Mouse (Mus musculus) limb, embryonic 12.5 days (tissue): ENCODE results near the gene Gjb3. TPM values are rescaled to one million over a fixed set of nuclear protein-coding genes. Genes with fewer than 3 reads are reported as not detected.
A peak's percentile ranks its signal among the peaks of the same experiment; 100 is the strongest.

Experiments
- ATAC-seq: fragments of 200-750 bp; cut with Nextera tagmentation; 2 replicates; pipeline ENCODE4 v1.8.0; 2017; ENCODE audit warnings: low read depth, moderate TSS enrichment; ENCODE audit not compliant: insufficient number of reproducible peaks, insufficient read depth, low FRiP score, low TSS enrichment
- H3K27ac ChIP-seq: fragments of 300-500 bp; sonication (generic); 2 replicates; pipeline ENCODE4 v1.5.1; 2016; ENCODE audit warnings: mild to moderate bottlenecking, moderate library complexity
- H3K27me3 ChIP-seq: fragments of 300-500 bp; sonication (generic); 2 replicates; pipeline ENCODE4 v1.6.1; 2016; ENCODE audit warnings: mild to moderate bottlenecking, moderate library complexity
- H3K36me3 ChIP-seq: fragments of 300-500 bp; sonication (generic); 2 replicates; pipeline ENCODE4 v1.6.1; 2016; ENCODE audit warnings: mild to moderate bottlenecking, moderate library complexity
- H3K4me1 ChIP-seq: fragments of 300-500 bp; sonication (generic); replicated peaks from 2 replicates; pipeline ENCODE4 v1.6.1; 2016
- H3K4me2 ChIP-seq: fragments of 300-500 bp; sonication (generic); 2 replicates; pipeline ENCODE4 v1.6.1; 2016; ENCODE audit warnings: mild to moderate bottlenecking, moderate library complexity
- H3K4me3 ChIP-seq: fragments of 300-500 bp; sonication (generic); replicated peaks from 2 replicates; pipeline ENCODE4 v1.5.1; 2016; ENCODE audit warnings: mild to moderate bottlenecking
- H3K9ac ChIP-seq: fragments of 300-500 bp; sonication (generic); replicated peaks from 2 replicates; pipeline ENCODE4 v1.6.1; 2016; ENCODE audit warnings: mild to moderate bottlenecking, moderate library complexity
- H3K9me3 ChIP-seq: fragments of 300-500 bp; sonication (generic); 2 replicates; pipeline ENCODE4 v1.6.1; 2016; ENCODE audit warnings: mild to moderate bottlenecking, moderate library complexity
- WGBS: fragments of 180-500 bp; shearing (Covaris S2); methylation state at CpG from one replicate; pipeline ENCODE4 v1.1.7; 2016; 5-methylcytosine and 5-hydroxymethylcytosine counted together
- polyA plus RNA-seq: library from polyadenylated mRNA; unstranded; fragments of >200 nt; fragmentation: Nextera tagmentation; extraction: Ambion mirVana; gene quantifications from 2 replicates; pipeline ENCODE4 v1.2.1, GENCODE M21; 2016

Gene Gjb3
- polyA plus RNA-seq, 1 experiment from 2014 or later = 4.3 TPM

GRCm38 (mm10) chr4:127363331-127363730, 32.7 kb upstream of the Gjb3 start:
- no peaks in the 10 kb centered on the region for H3K36me3 ChIP-seq
- no peak overlapping the region for H3K9ac ChIP-seq
- H3K4me3 ChIP-seq = no peak overlapping the region
- H3K4me2 ChIP-seq = no peak overlapping the region
- peaks cover 20% of the 10 kb centered on the region for H3K4me1 ChIP-seq
- 63% methylated on average over 4 of the region's 4 CpGs for WGBS
- ATAC-seq = no peak
- peaks cover 13% of the 10 kb centered on the region for H3K27me3 ChIP-seq
- no peak overlapping the region for H3K27ac ChIP-seq
- H3K9me3 ChIP-seq = no peaks in the 10 kb centered on the region

DNA sequence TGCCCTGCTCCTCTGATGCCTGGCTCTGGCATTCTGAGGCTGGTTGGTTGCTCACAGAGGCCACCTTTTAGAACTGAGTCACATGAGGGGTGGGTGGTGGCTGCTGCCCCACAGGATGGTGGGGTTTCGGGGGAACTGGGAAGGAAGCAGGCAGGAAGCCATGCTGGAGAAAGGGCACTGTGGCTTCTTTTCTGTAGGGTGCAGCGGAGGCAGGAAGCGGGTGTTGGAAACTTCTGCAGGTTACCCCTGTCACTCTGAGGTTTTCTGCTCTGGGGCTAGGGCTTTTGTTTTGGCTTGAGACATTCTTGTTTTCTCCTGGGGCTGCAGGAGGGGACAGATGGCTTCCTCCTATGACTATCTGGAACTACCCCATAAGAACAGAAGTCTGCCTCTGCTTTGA, 31.9 kb upstream of the Gjb3 start:
- Histone ChIP-seq H3K9ac (no peak overlapping the region), H3K27me3 (peaks cover 13% of the 10 kb centered on the region), H3K4me2 (no peak overlapping the region), H3K4me1 (peaks cover 25% of the 10 kb centered on the region), H3K36me3 (no peaks in the 10 kb centered on the region), H3K4me3 (no peak overlapping the region), H3K27ac (no peak overlapping the region), H3K9me3 (no peaks in the 10 kb centered on the region)
- ATAC-seq = no peak
- whole genome bisulfite sequencing = 98% methylated on average over 3 of the region's 3 CpGs

- 17% methylated on average over 5 of the region's 5 CpGs for WGBS
These were observed 27.4 kb upstream of the Gjb3 start, which contains the start of gene Gjb5 for GRCm38 (mm10) chr4:127358018-127358417. Gjb5 (minus strand) TSS chr4:127358181.

DNA sequence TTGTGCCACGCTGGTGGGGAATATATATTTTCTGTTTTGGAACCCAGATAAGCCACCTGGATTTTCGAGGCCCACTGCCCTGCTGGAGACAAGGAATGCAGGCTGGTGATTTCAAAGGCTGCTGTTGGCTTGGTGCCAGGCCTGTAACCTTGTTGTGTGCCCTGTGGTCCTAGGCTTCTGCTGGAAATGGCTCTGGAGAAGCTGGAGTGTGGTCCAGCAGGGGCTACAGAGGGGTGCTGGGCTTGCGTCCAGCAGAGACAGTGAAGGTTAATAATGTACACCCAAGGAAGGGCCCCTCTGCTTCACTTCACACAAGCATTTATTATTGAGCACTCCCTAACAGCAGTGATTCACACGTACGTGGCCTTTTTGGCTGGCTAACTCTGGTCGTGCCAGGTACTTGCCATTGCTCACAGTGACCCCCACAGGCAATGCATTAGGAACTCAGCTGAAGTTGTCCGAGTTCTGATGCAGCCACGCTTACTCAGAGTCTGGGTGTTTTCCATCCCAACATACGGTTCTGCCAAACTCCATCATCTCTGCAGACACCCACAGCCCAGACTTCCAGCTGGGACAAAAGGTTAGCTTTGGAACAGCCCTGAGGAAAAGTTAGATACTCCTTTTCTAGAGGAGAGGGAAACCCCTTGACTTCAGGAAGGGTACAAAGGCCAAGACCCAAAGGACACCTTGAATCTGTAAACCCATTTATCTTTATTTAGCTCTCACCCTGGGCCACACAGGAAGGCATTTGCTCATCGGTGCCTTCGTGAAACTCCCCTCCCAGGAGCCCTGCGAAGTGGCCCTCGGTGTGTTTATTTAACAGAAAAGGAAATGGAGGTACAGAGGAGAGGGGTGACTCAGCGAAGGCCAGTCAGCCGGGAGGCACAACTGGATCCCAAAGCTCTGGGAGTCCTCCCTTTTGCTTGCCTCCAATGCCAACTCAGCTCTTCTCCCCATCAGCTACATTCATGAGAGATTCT, 24.2 kb upstream of the Gjb3 start:
- H3K9ac ChIP-seq = no peak overlapping the region
- peaks cover 29% of the 10 kb centered on the region for H3K4me1 ChIP-seq
- no peak overlapping the region for H3K4me2 ChIP-seq
- H3K4me3 ChIP-seq = no peak overlapping the region
- H3K9me3 ChIP-seq = no peaks in the 10 kb centered on the region
- H3K36me3 ChIP-seq = no peaks in the 10 kb centered on the region
- peaks cover 13% of the 10 kb centered on the region for H3K27me3 ChIP-seq
- WGBS = 59% methylated on average over 15 of the region's 15 CpGs
- ATAC-seq = no peak
- no peak overlapping the region for H3K27ac ChIP-seq

More at GRCm38 (mm10) chr4:127358018-127358417, 27.4 kb upstream of the Gjb3 start, which contains the start of gene Gjb5:
- no peak within 1 kb of the TSS for H3K27ac ChIP-seq
- no peaks in the 10 kb centered on the region for H3K9me3 ChIP-seq
- 0 out of 2 replicates have a peak within 1 kb of the TSS, but pooled peaks have one; percentile 2 for H3K4me3 ChIP-seq
- H3K36me3 ChIP-seq = no peaks in the 10 kb centered on the region
- peaks cover 16% of the 10 kb centered on the region for H3K27me3 ChIP-seq
- peak within 1 kb of the TSS; percentile 35 for H3K4me2 ChIP-seq
- H3K9ac ChIP-seq = no peak within 1 kb of the TSS
- peaks cover 32% of the 10 kb centered on the region for H3K4me1 ChIP-seq
- ATAC-seq = no peak

GRCm38 (mm10) chr4:127353951-127354438, 23.4 kb upstream of the Gjb3 start, which contains the start of gene Gjb4:
Gjb4 (minus strand) TSS chr4:127354081.
- Histone ChIP-seq H3K9me3 (no peaks in the 10 kb centered on the region), H3K9ac (no peak within 1 kb of the TSS), H3K27me3 (peaks cover 5% of the 10 kb centered on the region; the same call in 1 of the 2 replicates), H3K4me1 (peaks cover 27% of the 10 kb centered on the region), H3K4me3 (no peak within 1 kb of the TSS), H3K27ac (0 out of 2 replicates have a peak within 1 kb of the TSS, but pooled peaks have one; percentile 4), H3K36me3 (no peaks in the 10 kb centered on the region), H3K4me2 (no peak within 1 kb of the TSS)
- no peak for ATAC-seq
- 61% methylated on average over 8 of the region's 8 CpGs for WGBS

DNA sequence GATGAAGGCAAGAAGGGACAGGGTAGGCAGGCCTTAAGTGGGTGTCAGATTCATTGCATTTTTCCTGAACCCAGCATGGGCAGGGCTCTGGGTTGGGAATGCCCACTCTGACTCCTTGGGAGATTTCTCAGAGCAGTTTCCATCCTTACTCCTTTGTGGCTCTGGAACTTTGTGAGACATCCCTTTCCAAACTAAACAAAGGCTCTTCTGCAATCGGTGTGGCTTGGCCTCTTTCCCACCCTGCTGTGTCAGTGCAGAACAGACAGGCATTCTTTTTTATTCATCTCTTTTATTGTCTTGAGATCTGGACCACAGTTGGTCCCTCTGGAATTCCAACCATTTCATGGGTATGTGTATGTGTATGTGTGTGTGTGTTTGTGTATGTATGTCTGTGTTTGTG, 21.9 kb upstream of the Gjb3 start:
- Histone ChIP-seq H3K4me3 (no peak overlapping the region), H3K9ac (no peak overlapping the region), H3K9me3 (no peaks in the 10 kb centered on the region), H3K27ac (no peak overlapping the region), H3K27me3 (0 out of 2 replicates have a peak, but pooled peaks cover 3% of the 10 kb centered on the region), H3K4me1 (peaks cover 22% of the 10 kb centered on the region), H3K4me2 (no peak overlapping the region), H3K36me3 (no peaks in the 10 kb centered on the region)
- ATAC-seq = no peak
- WGBS = 69% methylated on average over 1 of the region's 1 CpGs

- H3K9me3 ChIP-seq = no peaks in the 10 kb centered on the region
- H3K27ac ChIP-seq = no peak overlapping the region
- no peaks in the 10 kb centered on the region for H3K36me3 ChIP-seq
- ATAC-seq = no peak
- 61% methylated on average over 4 of the region's 4 CpGs for WGBS
- no peak overlapping the region for H3K4me2 ChIP-seq
- H3K4me1 ChIP-seq = peaks cover 12% of the 10 kb centered on the region
- H3K4me3 ChIP-seq = no peak overlapping the region
- no peaks in the 10 kb centered on the region for H3K27me3 ChIP-seq
- no peak overlapping the region for H3K9ac ChIP-seq
These were observed 19.1 kb upstream of the Gjb3 start for GRCm38 (mm10) chr4:127349560-127350300.

GRCm38 (mm10) chr4:127345000-127345399, 14.4 kb upstream of the Gjb3 start:
- H3K9ac ChIP-seq = no peak overlapping the region
- no peak overlapping the region for H3K4me2 ChIP-seq
- H3K27ac ChIP-seq = no peak overlapping the region
- no peaks in the 10 kb centered on the region for H3K36me3 ChIP-seq
- 83% methylated on average over 5 of the region's 5 CpGs for WGBS
- H3K9me3 ChIP-seq = no peaks in the 10 kb centered on the region
- H3K27me3 ChIP-seq = peaks cover 6% of the 10 kb centered on the region; the same call in 1 of the 2 replicates
- H3K4me3 ChIP-seq = no peak overlapping the region
- no peaks in the 10 kb centered on the region for H3K4me1 ChIP-seq
- ATAC-seq = no peak

DNA sequence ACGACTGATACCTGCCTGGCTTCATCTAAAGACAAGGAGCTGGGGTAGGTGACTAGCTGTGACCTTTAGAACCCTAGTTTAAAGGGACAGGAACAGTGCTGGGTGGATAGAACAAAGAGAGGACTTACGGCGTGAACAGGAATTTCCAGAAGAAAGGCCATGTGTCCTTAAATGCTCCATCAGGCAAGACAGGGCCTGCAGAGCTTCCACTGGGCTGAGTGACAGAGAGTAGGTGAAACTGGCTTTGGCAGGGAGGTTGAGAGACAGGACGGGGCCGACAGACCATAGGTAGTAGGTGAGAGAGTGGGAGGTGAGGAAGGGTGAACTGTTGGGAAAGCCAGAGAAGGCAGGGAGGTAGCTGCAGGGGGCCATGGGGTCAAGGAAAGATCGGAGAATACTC, 10.7 kb upstream of the Gjb3 start:
- Histone ChIP-seq H3K36me3 (no peaks in the 10 kb centered on the region), H3K4me3 (no peak overlapping the region), H3K4me2 (no peak overlapping the region), H3K27ac (no peak overlapping the region), H3K4me1 (no peaks in the 10 kb centered on the region), H3K9ac (no peak overlapping the region), H3K9me3 (no peaks in the 10 kb centered on the region), H3K27me3 (peaks cover 6% of the 10 kb centered on the region; the same call in 1 of the 2 replicates)
- 48% methylated on average over 6 of the region's 6 CpGs for WGBS
- no peak for ATAC-seq

- ATAC-seq = no peak
- Histone ChIP-seq H3K4me2 (no peak overlapping the region), H3K9ac (no peak overlapping the region), H3K4me1 (no peaks in the 10 kb centered on the region), H3K9me3 (no peaks in the 10 kb centered on the region), H3K36me3 (no peaks in the 10 kb centered on the region), H3K27me3 (peaks cover 28% of the 10 kb centered on the region), H3K4me3 (no peak overlapping the region), H3K27ac (no peak overlapping the region)
- 76% methylated on average over 5 of the region's 5 CpGs for WGBS
These were observed 7.0 kb upstream of the Gjb3 start for GRCm38 (mm10) chr4:127337668-127338067.
